Comparison of ENCODE assay signal across 9 mouse cellular contexts in genomic region chr10:91297792-91298460, GRCm38 (mm10).
DNase-seq lines count a peak whose midpoint lies in the region; ATAC-seq and TF ChIP-seq lines count a peak whose summit lies in the region.
"Had no signal": no experiment of that assay in that cellular context is flagged by ENCODE, and none has a peak within 500 bp of the region (broad histone marks: within the 10 kb centered on the region; RNA-seq: fewer than 3 reads in every experiment).

No protein-coding gene starts in this region.

- H3K27ac ChIP-seq in CH12.LX (ENCODE audit: insufficient read depth, low read depth): no peak overlapping the region
- no peak overlapping the region for H3K27ac ChIP-seq in lung, embryonic 14.5 days (ENCODE audit: low read depth)
- H3K27ac ChIP-seq: heart, embryonic 15.5 days had no signal

- peak; percentile 90 for TF ChIP-seq RAD21 in CH12.LX (IDR thresholded peaks at IDR 0.05; ENCODE audit: low read depth, low read length)

- DNase-seq in CH12.LX (ENCODE audit: extremely low read depth) (peak; percentile 65), MEL-GATA-1-ER (ENCODE audit: extremely low read depth, low read depth) (peak; percentile 25)
- peak; percentile 35 to 61 for DNase-seq in cerebellum, postnatal 36 days
- peak; percentile 58 to 68 for DNase-seq in kidney, postnatal 4 days
- DNase-seq in lung, embryonic 14.5 days: peak; percentile 91
- DNase-seq in right cerebral cortex, adult 2 months (ENCODE audit: low spot score in 2 of 2): peak; percentile 60 to 79
- no peak for DNase-seq in natural killer cell, adult 2 months (ENCODE audit: low spot score in 2 of 2)

- no peaks in the 10 kb centered on the region for H3K9me3 ChIP-seq in CH12.LX (replicated peaks; ENCODE audit: low read length)
- no peaks in the 10 kb centered on the region for H3K9me3 ChIP-seq in lung, embryonic 14.5 days (ENCODE audit: low read depth, low read length)
- H3K9me3 ChIP-seq: heart, embryonic 15.5 days had no signal

- peak; percentile 44; the same call in 1 of the 2 replicates for ATAC-seq in granulocyte monocyte progenitor cell, adult 5-6 weeks (replicated peaks; ENCODE audit: poor library complexity, severe bottlenecking)
- peak; percentile 47 for ATAC-seq in lung, embryonic 14.5 days (ENCODE audit: insufficient read depth)

- WGBS in lung, embryonic 14.5 days: 34% methylated on average over 9 of the region's 9 CpGs

- dilution Hi-C loops in CH12.LX (cut with MboI; ENCODE audit: extremely low pct_ligation_motif_present, extremely low pct_unique_long_range_greater_than_20kb, low sequenced_read_pairs): no loop called here

- H3K4me3 ChIP-seq in CH12.LX (replicated peaks in 1 of 3; ENCODE audit: low read depth in 2 of 3, low read length in 2 of 3, poor library complexity in 1 of 3): no peak overlapping the region
- H3K4me3 ChIP-seq in lung, embryonic 14.5 days (ENCODE audit: low read depth, low read length): no peak overlapping the region
- H3K4me3 ChIP-seq: heart, embryonic 15.5 days had no signal

- peak overlapping the region; percentile 70; the same call in 1 of the 2 replicates for H3K4me2 ChIP-seq in CH12.LX (ENCODE audit: insufficient read depth, low read depth, poor library complexity, severe bottlenecking)
- H3K4me2 ChIP-seq in lung, embryonic 14.5 days: no peak overlapping the region
- H3K4me2 ChIP-seq: heart, embryonic 15.5 days had no signal

- peaks cover 6 to 11% of the 10 kb centered on the region in 2 experiments; a peak in 3 of 4 replicates for H3K4me1 ChIP-seq in CH12.LX (ENCODE audit: control insufficient read depth in 1 of 2, insufficient read depth in 2 of 2)
- no peaks in the 10 kb centered on the region for H3K4me1 ChIP-seq in lung, embryonic 14.5 days (ENCODE audit: insufficient read depth)
- H3K4me1 ChIP-seq: heart, embryonic 15.5 days had no signal

- no peaks in the 10 kb centered on the region for H3K79me2 ChIP-seq in CH12.LX (replicated peaks; ENCODE audit: control insufficient read depth, extremely low read depth, insufficient read depth, poor library complexity, severe bottlenecking)

- TF ChIP-seq CTCF in CH12.LX (conservative IDR thresholded peaks at IDR 0.05 in 1 of 2, IDR thresholded peaks at IDR 0.05 in 1 of 2; ENCODE audit: low read depth in 2 of 2, low read length in 2 of 2): peak; percentile 42 to 83; a peak in 3 of 4 replicates
- TF ChIP-seq CTCF in lung, embryonic 14.5 days (IDR thresholded peaks at IDR 0.05; ENCODE audit: low read depth): peak; percentile 80

- no peaks in the 10 kb centered on the region for H3K27me3 ChIP-seq in CH12.LX (replicated peaks)
- no peaks in the 10 kb centered on the region for H3K27me3 ChIP-seq in lung, embryonic 14.5 days (ENCODE audit: insufficient read depth, low read length)
- H3K27me3 ChIP-seq: heart, embryonic 15.5 days had no signal

- in situ Hi-C loops in CH12.LX (cut with MboI; ENCODE audit: low pct_ligation_motif_present, low pct_unique_long_range_greater_than_20kb, low sequenced_read_pairs): loop anchor here (25.0 kb wide), 1 partner anchor 1364 kb away; no protein-coding TSS in a partner anchor

- no peak for TF ChIP-seq POLR2A in CH12.LX (IDR thresholded peaks at IDR 0.05; ENCODE audit: low read depth, low read length)

- H3K36me3 ChIP-seq in CH12.LX (replicated peaks in 1 of 2; ENCODE audit: control insufficient read depth in 1 of 2, insufficient read depth in 1 of 2, low read length in 1 of 2): no peaks in the 10 kb centered on the region
- no peaks in the 10 kb centered on the region for H3K36me3 ChIP-seq in lung, embryonic 14.5 days (ENCODE audit: insufficient read depth)
- H3K36me3 ChIP-seq: heart, embryonic 15.5 days had no signal

- H3K9ac ChIP-seq in CH12.LX (ENCODE audit: insufficient read depth, low read depth): no peak overlapping the region
- H3K9ac ChIP-seq in lung, embryonic 14.5 days: no peak overlapping the region
- H3K9ac ChIP-seq: heart, embryonic 15.5 days had no signal

- no peak for TF ChIP-seq EP300 in CH12.LX (IDR thresholded peaks at IDR 0.05; ENCODE audit: low read length)

TF ChIP-seq in CH12.LX, 34 proteins besides CTCF, POLR2A, EP300 and RAD21:
- TF ChIP-seq SMC3 (IDR thresholded peaks at IDR 0.05; ENCODE audit: low read depth, low read length): peak; percentile 56
- TF ChIP-seq JUN (IDR thresholded peaks at IDR 0.05; ENCODE audit: insufficient read depth, low read depth, low read length): no peak
- TF ChIP-seq JUND (conservative IDR thresholded peaks at IDR 0.05; ENCODE audit: low read depth, low read length): 0 out of 2 replicates have a peak, but pooled peaks have one; percentile 12

Comparison
In these comparisons a context has a peak if more than half of its experiments do, and no peak if none do; other contexts are left out.
1. DNase-seq: peak in CH12.LX (single experiment), MEL-GATA-1-ER (single experiment), cerebellum, postnatal 36 days (2 of 2), kidney, postnatal 4 days (2 of 2), lung, embryonic 14.5 days (single experiment) and right cerebral cortex, adult 2 months (2 of 2); none in natural killer cell, adult 2 months (0 of 2).